Mouse (Mus musculus): ENCODE results near the gene Tiam1.

DNA sequence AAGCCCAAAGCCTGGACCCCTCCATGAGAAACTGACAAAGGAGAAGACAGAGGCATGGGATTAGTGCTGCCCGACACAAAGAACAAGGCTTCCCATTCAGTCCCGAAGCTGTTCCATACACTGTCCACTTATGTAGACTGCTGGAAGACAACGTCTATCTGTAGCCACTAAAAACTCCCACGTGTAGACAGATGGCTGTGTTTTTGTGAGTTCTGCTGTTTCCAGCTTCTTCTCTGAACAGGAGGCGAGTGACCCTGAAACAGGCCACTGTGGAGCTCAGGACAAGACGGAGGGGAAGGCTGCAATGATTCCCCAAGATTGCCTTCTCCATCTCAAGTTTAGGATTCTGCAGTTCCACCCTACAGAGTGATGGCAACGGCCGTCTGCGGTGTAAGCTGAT lies 330.0 kb downstream of the Tiam1 start:
- TF ChIP-seq POLR2A (IDR thresholded peaks at IDR 0.05; ENCODE audit: insufficient read depth, low read depth, low read length): no peak
- no peak for TF ChIP-seq CTCF (IDR thresholded peaks at IDR 0.05; ENCODE audit: insufficient read depth, low read depth, low read length)
